Mouse (Mus musculus) frontal cortex, postnatal 10 days (tissue): ENCODE data around the gene Mrps18b.

ENCODE experiments used
- DNase-seq, 2 experiments: peaks; one replicate each; pipeline ENCODE4 v3.0.0; 2022; ENCODE audit warnings: low spot score in 2 of 2, mixed read lengths in 1 of 2

Gene Mrps18b

GRCm38 (mm10) chr17:35918276-35919059 is 2.3 kb upstream of the Mrps18b start:
- peak in 1 of 2 experiments; percentile 34 for DNase-seq

- DNase-seq: peak; percentile 55 to 75
Measured at GRCm38 (mm10) chr17:35917463-35918251, 1.5 kb upstream of the Mrps18b start.

- DNase-seq: no peak
Measured at GRCm38 (mm10) chr17:35917143-35917462, 914 bp upstream of the Mrps18b start.

GRCm38 (mm10) chr17:35915538-35916296 is 472 bp downstream of the Mrps18b start:
- no peak for DNase-seq

- DNase-seq: no peak
Measured at GRCm38 (mm10) chr17:35914975-35915374, 1.2 kb downstream of the Mrps18b start.

GRCm38 (mm10) chr17:35909919-35910369 is 6.2 kb downstream of the Mrps18b start, which contains the start of gene Atat1:
Atat1 (minus strand) TSS chr17:35910075.
- peak; percentile 93 for DNase-seq

GRCm38 (mm10) chr17:35909186-35909918 is 6.8 kb downstream of the Mrps18b start:
- DNase-seq: no peak

GRCm38 (mm10) chr17:35907609-35908008 is 8.6 kb downstream of the Mrps18b start:
- no peak for DNase-seq

- DNase-seq: no peak
Measured at GRCm38 (mm10) chr17:35905587-35905986, 10.6 kb downstream of the Mrps18b start.

- no peak for DNase-seq
Measured at GRCm38 (mm10) chr17:35903992-35904355, 12.2 kb downstream of the Mrps18b start.

- no peak for DNase-seq
Measured at GRCm38 (mm10) chr17:35903343-35903991, 12.7 kb downstream of the Mrps18b start.

GRCm38 (mm10) chr17:35900636-35901035 is 15.6 kb downstream of the Mrps18b start:
- DNase-seq: no peak

- no peak for DNase-seq
Measured at GRCm38 (mm10) chr17:35897644-35898573, 18.3 kb downstream of the Mrps18b start.

- peak; percentile 85 to 89 for DNase-seq
Measured at GRCm38 (mm10) chr17:35896781-35897643, 19.2 kb downstream of the Mrps18b start, which contains the start of gene 2310061I04Rik. 2310061I04Rik (minus strand) TSS chr17:35897431.

GRCm38 (mm10) chr17:35887725-35888124 is 28.5 kb downstream of the Mrps18b start:
- no peak for DNase-seq

GRCm38 (mm10) chr17:35883777-35884176 is 32.4 kb downstream of the Mrps18b start:
- DNase-seq: no peak

GRCm38 (mm10) chr17:35882924-35883323 is 33.3 kb downstream of the Mrps18b start:
- no peak for DNase-seq

GRCm38 (mm10) chr17:35879245-35880057 is 36.7 kb downstream of the Mrps18b start, which contains the start of gene Dhx16:
Dhx16 (plus strand) TSS chr17:35879819.
- peak; percentile 92 to 95 for DNase-seq
